Mouse (Mus musculus) CD4-positive, CD25-positive, alpha-beta regulatory T cell, adult 2 months (primary cell): Measurements from ENCODE around the gene Myh6.
"Not testable (repeated sequence)": the region's sequence is repeated elsewhere in the genome, so short reads cannot be mapped to it uniquely, and the experiment has no call there.

Experiments
- DNase-seq: peaks from one replicate; pipeline ENCODE4 v3.0.0-alpha.2; 2012; ENCODE audit warnings: low read depth, low spot score

The Myh6 gene

DNA sequence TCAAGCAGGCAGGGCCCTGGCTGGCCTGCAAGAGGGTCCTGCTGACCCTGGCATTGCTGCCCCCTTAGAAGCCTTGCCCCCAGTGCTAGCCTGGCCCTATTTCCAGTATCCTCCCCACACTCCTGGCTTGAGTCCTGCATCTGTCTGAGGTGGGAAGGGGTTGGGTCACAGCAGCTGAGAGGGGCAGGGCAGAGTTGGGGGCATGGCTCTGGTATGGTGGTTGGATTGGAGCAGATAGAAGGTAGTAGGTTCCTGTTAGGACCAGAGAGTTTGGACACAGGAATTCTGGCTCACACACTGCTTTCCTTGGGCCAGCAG, 28.1 kb upstream of the Myh6 start:
- DNase-seq = no peak

- no peak for DNase-seq
Observed at GRCm38 (mm10) chr14:54994136-54994868, 27.6 kb upstream of the Myh6 start, which contains the start of gene Myh7. Gene Myh7, minus strand, starts transcription at chr14:54994626.

DNA sequence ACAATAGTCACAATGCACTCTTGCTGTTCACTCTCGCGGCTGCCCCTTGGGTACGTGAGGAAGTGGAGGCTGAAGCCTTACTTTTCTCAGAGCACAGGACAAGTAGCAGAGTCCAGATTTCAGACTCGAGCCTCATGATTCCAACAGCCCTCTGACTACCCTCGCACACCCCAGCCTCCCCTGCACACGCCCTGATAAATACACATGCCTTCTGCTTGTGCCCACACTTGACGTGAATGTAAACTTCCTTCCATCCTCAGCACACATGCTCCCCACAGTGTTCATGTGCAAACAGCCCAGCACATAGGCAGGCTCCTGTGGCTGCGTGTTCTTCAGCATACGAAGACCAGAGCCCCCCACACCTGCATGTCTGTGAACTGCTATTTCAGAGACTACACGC, 26.9 kb upstream of the Myh6 start:
- DNase-seq = no peak

DNA sequence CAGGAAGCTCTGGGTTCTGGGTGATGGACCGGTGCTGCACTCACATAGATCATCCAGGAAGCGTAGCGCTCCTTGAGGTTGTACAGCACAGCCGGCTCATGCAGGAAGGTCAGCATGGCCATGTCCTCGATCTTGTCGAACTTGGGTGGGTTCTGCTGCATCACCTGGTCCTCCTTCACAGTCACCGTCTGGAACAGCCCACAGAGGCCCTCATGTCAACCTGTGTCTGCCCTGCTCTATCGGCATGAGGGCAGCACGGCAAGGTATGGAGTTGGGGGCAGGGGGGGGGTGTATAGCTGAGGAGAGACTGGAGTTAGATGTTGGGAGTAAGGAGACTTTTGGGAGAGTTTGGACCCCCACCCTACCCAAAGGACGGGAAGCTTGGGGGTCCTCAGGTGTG, 25.5 kb upstream of the Myh6 start:
- DNase-seq = no peak

DNA sequence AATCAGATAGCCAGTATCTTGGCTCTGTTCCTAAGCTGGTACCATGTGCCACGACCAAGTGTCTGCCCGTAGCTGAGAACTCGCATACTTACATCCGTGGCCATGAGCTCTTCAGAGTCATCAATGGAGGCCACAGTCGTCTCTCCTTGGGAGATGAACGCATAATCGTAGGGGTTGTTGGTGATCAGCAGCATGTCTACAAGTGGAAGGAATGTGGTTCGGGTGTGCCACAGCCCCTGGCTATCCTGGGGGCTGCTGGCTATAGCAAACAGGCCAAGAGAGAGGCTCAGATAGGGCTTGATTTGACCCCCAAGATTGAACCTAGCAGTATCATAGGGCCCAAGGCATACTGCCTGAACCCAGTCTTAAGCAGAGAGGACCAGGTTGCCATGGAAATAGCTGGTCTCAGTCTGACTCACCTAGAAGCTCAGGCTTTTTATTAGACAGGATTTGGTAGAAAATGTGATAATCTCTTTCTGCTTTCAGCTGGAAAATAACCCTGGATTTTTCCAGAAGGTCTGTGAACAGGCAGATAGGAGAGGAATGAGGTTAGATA, 23.2 kb upstream of the Myh6 start:
- DNase-seq = no peak

- DNase-seq = no peak
Observed at GRCm38 (mm10) chr14:54988882-54989281, 22.2 kb upstream of the Myh6 start.

DNA sequence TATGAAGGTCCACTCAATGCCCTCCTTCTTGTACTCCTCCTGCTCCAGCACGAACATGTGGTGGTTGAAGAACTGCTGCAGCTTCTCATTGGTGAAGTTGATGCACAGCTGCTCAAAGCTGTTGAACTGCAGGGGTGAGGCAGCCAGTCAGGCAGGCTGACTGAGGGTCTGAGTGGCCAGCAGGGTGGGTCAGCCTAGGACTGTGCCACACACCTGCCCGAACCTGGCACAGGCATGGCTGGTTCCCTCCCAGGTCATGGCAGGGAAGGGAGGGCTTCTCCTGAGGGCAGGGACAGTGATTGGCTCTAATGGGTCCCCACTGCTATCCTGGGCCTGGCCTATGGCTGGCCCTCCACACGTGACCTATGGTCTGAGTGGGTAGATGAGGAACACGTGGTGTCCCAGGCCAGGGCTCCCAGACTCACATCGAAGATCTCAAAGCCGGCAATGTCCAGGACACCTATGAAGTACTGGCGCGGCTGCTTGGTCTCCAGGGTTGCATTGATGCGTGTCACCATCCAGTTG, 21.7 kb upstream of the Myh6 start:
- DNase-seq = not testable (repeated sequence)

- DNase-seq = no peak
Observed at GRCm38 (mm10) chr14:54981934-54982333, 15.2 kb upstream of the Myh6 start.

DNA sequence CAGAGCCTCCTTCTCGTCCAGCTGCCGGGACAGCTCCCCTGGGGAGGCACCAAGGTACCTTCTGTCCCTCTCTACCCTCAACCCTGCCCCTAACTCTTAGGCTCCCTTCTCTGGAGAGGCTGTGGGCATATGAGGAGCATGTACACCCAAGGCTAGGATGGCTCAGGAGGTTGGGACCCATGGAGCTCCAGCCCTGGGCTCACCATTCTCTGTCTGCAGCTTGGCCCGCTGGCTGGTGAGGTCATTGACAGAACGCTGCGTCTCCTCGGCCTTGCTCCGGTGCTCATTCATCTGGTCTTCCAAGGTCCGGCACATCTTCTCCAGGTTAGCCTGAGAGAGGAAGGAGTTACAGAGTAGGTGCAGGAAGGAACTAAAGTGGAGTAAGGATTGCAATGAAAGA, 11.9 kb upstream of the Myh6 start:
- no peak for DNase-seq

DNA sequence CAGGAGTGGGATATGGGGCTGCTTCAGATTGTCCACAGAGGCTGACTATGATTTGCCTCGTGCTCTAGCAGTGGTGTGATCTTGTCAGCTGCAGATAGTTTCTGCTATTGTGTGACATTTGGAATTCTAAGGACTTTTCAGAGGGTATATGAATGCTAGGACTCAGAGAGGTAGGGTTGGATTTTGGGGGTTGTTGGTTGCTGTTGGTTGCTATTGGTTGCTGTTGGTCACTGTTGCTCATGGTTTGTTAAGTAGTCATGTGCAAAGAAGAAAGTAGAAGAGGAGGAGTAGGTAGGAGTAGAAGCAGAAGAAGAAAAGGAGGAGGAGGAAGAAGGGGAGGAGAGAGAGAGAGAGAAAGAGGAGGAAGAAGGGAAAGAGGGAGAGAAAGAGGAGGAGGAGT, 9.9 kb upstream of the Myh6 start, which contains the start of gene Gm17428:
TSS of gene Gm17428 (plus strand) at position 301 of the 400 bp plus-strand sequence.
- no peak for DNase-seq

GRCm38 (mm10) chr14:54974068-54974791, 7.5 kb upstream of the Myh6 start:
- no peak for DNase-seq

- DNase-seq = not testable (repeated sequence)
Observed at GRCm38 (mm10) chr14:54972786-54973185, 6.1 kb upstream of the Myh6 start.

GRCm38 (mm10) chr14:54968344-54968743, 1.6 kb upstream of the Myh6 start:
- no peak for DNase-seq

DNA sequence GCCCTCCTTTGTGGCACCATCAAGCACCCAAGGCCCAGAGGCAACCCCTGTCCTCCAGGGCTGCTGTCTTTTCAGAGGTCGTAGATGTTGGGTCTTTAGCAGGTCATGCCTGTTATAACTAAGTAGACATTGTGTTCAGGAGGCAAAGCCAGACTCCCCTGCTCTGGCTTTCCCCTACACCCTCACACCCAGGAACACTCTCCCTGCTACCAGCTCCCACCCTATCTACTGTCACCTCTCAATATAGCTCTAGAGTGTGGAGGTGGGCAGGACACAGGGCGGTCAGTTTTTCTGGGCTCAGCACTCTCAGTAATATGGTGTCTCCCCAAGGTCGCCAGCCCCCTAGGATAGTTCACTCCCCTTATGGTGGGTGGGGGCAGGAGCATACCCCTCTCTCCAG, 1.1 kb upstream of the Myh6 start:
- no peak for DNase-seq

DNA sequence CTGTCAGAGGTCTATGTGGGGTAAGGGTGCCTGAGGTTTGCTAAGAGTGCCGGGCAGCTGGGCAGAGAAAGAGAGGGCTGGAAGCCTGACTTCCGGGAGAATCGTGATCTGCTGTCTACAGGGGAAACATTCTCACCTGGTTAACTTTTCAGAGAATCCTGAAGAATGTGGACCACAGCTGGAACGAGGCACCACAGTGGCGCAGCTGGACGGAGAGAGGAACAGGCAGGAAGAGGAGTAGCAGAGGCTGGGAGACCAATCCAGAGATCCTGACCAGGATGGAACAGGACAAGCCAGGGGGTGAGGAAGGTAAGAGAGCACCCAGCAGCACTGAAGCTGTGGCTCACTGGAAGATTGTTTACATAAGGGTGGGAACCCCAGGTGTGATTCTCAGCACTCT, 1.1 kb downstream of the Myh6 start:
- DNase-seq = no peak

GRCm38 (mm10) chr14:54965044-54965443, 1.7 kb downstream of the Myh6 start:
- DNase-seq = no peak

DNA sequence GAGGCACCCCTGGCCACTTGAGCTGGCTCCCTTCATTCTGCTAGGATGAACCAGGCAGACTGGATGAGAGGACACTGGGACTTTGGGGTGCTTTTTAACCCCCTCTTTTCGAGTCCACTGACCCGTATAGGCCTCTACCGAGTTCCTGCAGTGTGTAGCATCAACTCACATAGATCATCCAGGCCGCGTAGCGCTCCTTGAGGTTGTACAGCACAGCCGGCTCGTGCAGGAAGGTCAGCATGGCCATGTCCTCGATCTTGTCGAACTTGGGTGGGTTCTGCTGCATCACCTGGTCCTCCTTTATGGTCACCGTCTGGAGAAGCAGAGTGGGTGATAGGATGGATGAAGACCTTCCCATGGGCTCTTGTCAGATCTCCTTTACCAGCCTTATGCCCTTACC, 3.0 kb downstream of the Myh6 start:
- no peak for DNase-seq

DNA sequence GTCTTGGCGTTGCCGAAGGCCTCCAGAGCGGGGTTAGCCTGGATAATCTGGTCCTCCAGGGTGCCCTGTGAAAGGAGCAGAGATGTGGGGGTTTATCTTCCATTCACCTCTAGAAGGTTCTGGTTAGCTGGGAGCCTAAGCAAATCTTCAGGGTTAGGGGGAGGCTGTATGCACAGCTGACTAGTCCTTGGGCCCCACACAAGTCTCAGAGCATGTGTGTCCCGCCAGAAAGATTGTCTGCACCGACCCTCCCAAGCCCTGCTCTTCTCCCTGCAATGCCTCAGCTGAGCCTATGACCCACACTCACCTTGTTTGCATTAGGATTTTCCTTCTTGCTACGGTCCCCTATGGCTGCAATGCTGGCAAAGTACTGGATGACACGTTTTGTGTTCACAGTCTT, 4.0 kb downstream of the Myh6 start:
- no peak for DNase-seq

DNA sequence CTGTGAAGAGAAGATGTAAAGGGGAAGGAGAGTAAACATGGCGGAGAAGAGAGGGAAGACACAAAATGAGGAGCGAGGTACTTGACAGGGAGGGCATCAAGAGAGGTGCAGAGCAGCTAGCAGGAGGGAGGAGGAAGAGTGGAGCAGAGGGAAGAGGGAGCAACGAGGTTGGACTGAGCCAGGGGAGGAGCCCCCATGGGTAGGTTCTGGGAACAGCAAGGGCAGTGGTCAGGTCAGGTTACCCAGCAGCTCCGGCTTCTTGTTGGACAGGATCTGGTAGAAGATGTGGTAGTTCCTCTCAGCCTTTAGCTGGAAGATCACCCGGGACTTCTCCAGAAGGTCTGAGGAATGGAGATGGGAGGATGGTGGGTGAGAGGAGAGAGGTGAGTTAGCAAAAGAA, 5.2 kb downstream of the Myh6 start:
- DNase-seq = no peak

DNA sequence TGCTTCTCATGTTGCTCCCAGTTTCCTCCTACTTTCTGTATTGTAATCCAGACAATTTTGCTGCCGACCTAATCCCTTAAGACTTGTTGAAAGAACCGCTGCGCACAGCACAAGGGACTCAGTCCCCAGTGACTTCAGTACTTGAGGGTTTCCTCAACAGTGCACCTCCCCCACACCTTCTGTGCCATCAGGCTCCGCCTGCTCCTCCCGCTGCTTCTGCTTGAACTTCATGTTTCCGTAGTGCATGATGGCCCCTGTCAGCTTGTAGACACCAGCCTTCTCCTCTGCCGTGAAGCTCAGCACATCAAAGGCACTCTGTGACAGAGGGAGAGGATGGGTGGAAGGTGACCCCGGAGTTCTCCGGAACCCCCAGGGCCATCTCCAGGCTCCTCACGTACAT, 6.0 kb downstream of the Myh6 start:
- DNase-seq = peak; percentile 40

- not testable (repeated sequence) for DNase-seq
Observed at GRCm38 (mm10) chr14:54959853-54960613, 6.7 kb downstream of the Myh6 start.

DNA sequence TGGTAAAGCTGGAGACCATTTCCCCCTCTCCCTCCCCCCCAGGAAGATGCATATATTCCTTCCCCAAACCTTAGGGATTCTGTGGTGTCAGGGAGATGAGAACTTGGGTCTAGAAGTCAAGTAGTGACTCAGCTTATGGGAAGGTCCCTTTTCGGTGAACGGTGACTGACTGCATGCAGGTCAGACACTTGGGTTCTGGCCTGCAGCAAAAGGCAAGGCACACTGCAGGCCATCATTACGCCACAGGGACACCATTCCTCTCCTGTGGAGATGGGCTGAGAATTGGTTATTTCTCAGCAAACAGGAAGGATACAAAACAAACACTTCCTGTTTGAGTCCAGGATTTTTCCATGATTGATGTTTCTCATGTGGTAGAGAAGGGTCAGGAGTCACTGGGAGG, 7.5 kb downstream of the Myh6 start:
- DNase-seq = no peak
